In genomic region chr2:31482914-31483575, GRCm38 (mm10) we compare ENCODE assay signal across 9 mouse cellular contexts. TPM values are rescaled to one million over a fixed set of nuclear protein-coding genes. Genes with fewer than 3 reads are reported as not detected.
DNase-seq lines count a peak whose midpoint lies in the region; ATAC-seq and TF ChIP-seq lines count a peak whose summit lies in the region.
"Had no signal": no experiment of that assay in that cellular context is flagged by ENCODE, and none has a peak within 500 bp of the region (broad histone marks: within the 10 kb centered on the region; RNA-seq: fewer than 3 reads in every experiment).

No protein-coding gene starts in this region.

- no peak overlapping the region for H3K4me2 ChIP-seq in heart, embryonic 15.5 days
- H3K4me2 ChIP-seq in liver, embryonic 11.5 days: no peak overlapping the region
- no peak overlapping the region for H3K4me2 ChIP-seq in neural tube, embryonic 12.5 days (replicated peaks)
- H3K4me2 ChIP-seq in stomach, postnatal 0 days (replicated peaks; ENCODE audit: low read depth): no peak overlapping the region
- H3K4me2 ChIP-seq: heart, embryonic 13.5 days had no signal

- no peak for TF ChIP-seq EP300 in stomach, postnatal 0 days (optimal IDR thresholded peaks at IDR 0.05)

- H3K4me3 ChIP-seq in heart, embryonic 15.5 days: no peak overlapping the region
- no peak overlapping the region for H3K4me3 ChIP-seq in liver, embryonic 11.5 days (ENCODE audit: low read depth, low read length)
- no peak overlapping the region for H3K4me3 ChIP-seq in neural tube, embryonic 12.5 days
- no peak overlapping the region for H3K4me3 ChIP-seq in stomach, postnatal 0 days (ENCODE audit: low read depth, low read length)
- H3K4me3 ChIP-seq: heart, embryonic 13.5 days had no signal

- no peak overlapping the region for H3K27ac ChIP-seq in heart, embryonic 15.5 days
- H3K27ac ChIP-seq in liver, embryonic 11.5 days (ENCODE audit: low read depth, low read length): no peak overlapping the region
- no peak overlapping the region for H3K27ac ChIP-seq in neural tube, embryonic 12.5 days
- H3K27ac ChIP-seq in stomach, postnatal 0 days (replicated peaks): no peak overlapping the region
- H3K27ac ChIP-seq: heart, embryonic 13.5 days had no signal

- H3K4me1 ChIP-seq in heart, embryonic 15.5 days (replicated peaks): no peaks in the 10 kb centered on the region
- no peaks in the 10 kb centered on the region for H3K4me1 ChIP-seq in liver, embryonic 11.5 days (replicated peaks; ENCODE audit: control insufficient read depth, insufficient read depth, low read length)
- H3K4me1 ChIP-seq in neural tube, embryonic 12.5 days: no peaks in the 10 kb centered on the region
- no peaks in the 10 kb centered on the region for H3K4me1 ChIP-seq in stomach, postnatal 0 days (replicated peaks; ENCODE audit: control insufficient read depth, insufficient read depth)
- H3K4me1 ChIP-seq: heart, embryonic 13.5 days had no signal

- DNase-seq in CD8-positive naive resting alpha-beta T cell, adult 2 months (ENCODE audit: low read depth in 2 of 2, low spot score in 2 of 2): peak; percentile 67 to 75
- DNase-seq in brain, embryonic 18.5 days (ENCODE audit: low read depth, low spot score): peak; percentile 64
- peak; percentile 92 for DNase-seq in kidney, postnatal 10 days
- DNase-seq in liver, embryonic 11.5 days (ENCODE audit: low spot score): peak; percentile 77
- peak; percentile 84 for DNase-seq in stomach, postnatal 0 days (ENCODE audit: low spot score)

- H3K9ac ChIP-seq in heart, embryonic 15.5 days: no peak overlapping the region
- no peak overlapping the region for H3K9ac ChIP-seq in liver, embryonic 11.5 days (ENCODE audit: low read depth, low read length)
- no peak overlapping the region for H3K9ac ChIP-seq in neural tube, embryonic 12.5 days
- H3K9ac ChIP-seq in stomach, postnatal 0 days (ENCODE audit: low read length): no peak overlapping the region
- H3K9ac ChIP-seq: heart, embryonic 13.5 days had no signal

- ATAC-seq in erythroid progenitor cell, adult 5-6 weeks (replicated peaks; ENCODE audit: low FRiP score, poor library complexity, severe bottlenecking): peak; percentile 75; the same call in 1 of the 2 replicates
- peak; percentile 80 for ATAC-seq in heart, embryonic 15.5 days (replicated peaks; ENCODE audit: insufficient number of reproducible peaks, insufficient read depth, low FRiP score, low read depth)
- 0 out of 2 replicates have a peak, but pooled peaks have one; percentile 43 for ATAC-seq in liver, embryonic 11.5 days (replicated peaks; ENCODE audit: low FRiP score)
- 0 out of 2 replicates have a peak, but pooled peaks have one; percentile 57 for ATAC-seq in neural tube, embryonic 12.5 days (ENCODE audit: low FRiP score, low read depth)
- peak; percentile 78 for ATAC-seq in stomach, postnatal 0 days (ENCODE audit: low FRiP score, low TSS enrichment)

- peak; percentile 96 for TF ChIP-seq CTCF in stomach, postnatal 0 days (IDR thresholded peaks at IDR 0.05; ENCODE audit: low read depth)

- peaks cover 42% of the 10 kb centered on the region for H3K27me3 ChIP-seq in heart, embryonic 15.5 days
- no peaks in the 10 kb centered on the region for H3K27me3 ChIP-seq in liver, embryonic 11.5 days (replicated peaks; ENCODE audit: control insufficient read depth, insufficient read depth, low read length)
- peaks cover 76% of the 10 kb centered on the region for H3K27me3 ChIP-seq in neural tube, embryonic 12.5 days (replicated peaks)
- H3K27me3 ChIP-seq in stomach, postnatal 0 days (ENCODE audit: control insufficient read depth, insufficient read depth, low read length): no peaks in the 10 kb centered on the region

- WGBS in heart, embryonic 15.5 days: 23% methylated on average over 8 of the region's 8 CpGs
- 31% methylated on average over 8 of the region's 8 CpGs for WGBS in liver, embryonic 11.5 days
- WGBS in neural tube, embryonic 12.5 days: 30% methylated on average over 8 of the region's 8 CpGs
- WGBS in stomach, postnatal 0 days: 31% methylated on average over 8 of the region's 8 CpGs

- H3K36me3 ChIP-seq in heart, embryonic 15.5 days: no peaks in the 10 kb centered on the region
- H3K36me3 ChIP-seq in liver, embryonic 11.5 days (ENCODE audit: control insufficient read depth, insufficient read depth, low read length): no peaks in the 10 kb centered on the region
- H3K36me3 ChIP-seq in neural tube, embryonic 12.5 days: no peaks in the 10 kb centered on the region
- H3K36me3 ChIP-seq in stomach, postnatal 0 days (ENCODE audit: control insufficient read depth, insufficient read depth, low read length): no peaks in the 10 kb centered on the region; the same call in 1 of the 2 replicates
- H3K36me3 ChIP-seq: heart, embryonic 13.5 days had no signal

- H3K9me3 ChIP-seq in heart, embryonic 15.5 days (replicated peaks): no peaks in the 10 kb centered on the region
- no peaks in the 10 kb centered on the region for H3K9me3 ChIP-seq in liver, embryonic 11.5 days (ENCODE audit: control insufficient read depth, low read length)
- no peaks in the 10 kb centered on the region for H3K9me3 ChIP-seq in neural tube, embryonic 12.5 days
- H3K9me3 ChIP-seq in stomach, postnatal 0 days (ENCODE audit: control insufficient read depth, low read length): no peaks in the 10 kb centered on the region
- H3K9me3 ChIP-seq: heart, embryonic 13.5 days had no signal

RNA-seq across cellular contexts. Expression of gene Ass1, which starts 13.0 kb away (rescaled TPM):
- 5.0 and 15.1 TPM in 2 replicates for total RNA-seq in erythroid progenitor cell, adult 5-6 weeks (2015; ENCODE audit: low replicate concordance)
- 3.9 and 6.1 TPM in 2 replicates for total RNA-seq in erythroid progenitor cell, adult 5-6 weeks (2017; ENCODE audit: low replicate concordance)
- 7.7 and 15.5 TPM in 2 replicates for polyA plus RNA-seq in heart, embryonic 15.5 days (2015; fragmentation: Nextera tagmentation; extraction: Ambion mirVana)
- 65.1 and 72.4 TPM in 2 replicates for polyA plus RNA-seq in liver, embryonic 11.5 days (2014; fragmentation: Nextera tagmentation; extraction: Ambion mirVana)
- 27.3 and 33.0 TPM in 2 replicates for polyA plus RNA-seq in neural tube, embryonic 12.5 days (2016; fragmentation: Nextera tagmentation; extraction: Ambion mirVana)
- 34.3 and 35.4 TPM in 2 replicates for polyA plus RNA-seq in stomach, postnatal 0 days (2015; fragmentation: Nextera tagmentation; extraction: Ambion mirVana)
